Comparison of ENCODE assay signal across 9 mouse cellular contexts in the genomic region with DNA sequence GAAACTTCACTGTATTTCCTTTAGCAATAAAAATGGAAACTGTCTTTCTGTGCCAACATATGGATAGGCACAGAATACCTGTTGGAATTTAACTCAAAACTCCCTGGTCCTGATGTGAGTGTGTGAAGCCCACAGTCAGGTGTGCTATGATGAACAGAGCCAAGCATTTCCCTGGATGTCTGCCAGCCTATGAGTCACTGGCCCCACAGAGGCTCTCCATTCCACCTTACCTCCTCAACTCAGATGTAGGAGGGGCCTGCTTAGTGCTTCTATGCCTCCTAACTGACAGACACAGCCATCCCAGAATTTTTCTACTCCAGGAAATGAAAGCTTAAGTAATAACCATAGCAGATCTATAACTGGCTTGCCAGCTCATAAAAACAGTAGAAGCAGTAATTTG.
"Had no signal": no experiment of that assay in that cellular context is flagged by ENCODE, and none has a peak within 500 bp of the region (broad histone marks: within the 10 kb centered on the region; RNA-seq: fewer than 3 reads in every experiment).

No protein-coding gene starts in this region.

- H3K4me2 ChIP-seq: liver, embryonic 13.5 days; midbrain, embryonic 13.5 days had no signal

- H3K4me3 ChIP-seq: liver, embryonic 13.5 days; midbrain, embryonic 13.5 days had no signal

- H3K27me3 ChIP-seq: liver, embryonic 13.5 days; midbrain, embryonic 13.5 days had no signal

- H3K27ac ChIP-seq: liver, embryonic 13.5 days; midbrain, embryonic 13.5 days; stomach, postnatal 0 days had no signal

- H3K9me3 ChIP-seq: liver, embryonic 13.5 days; midbrain, embryonic 13.5 days had no signal

- H3K36me3 ChIP-seq: liver, embryonic 13.5 days; midbrain, embryonic 13.5 days had no signal

- H3K9ac ChIP-seq: liver, embryonic 13.5 days; liver, postnatal 0 days; midbrain, embryonic 13.5 days had no signal

- DNase-seq: kidney, adult 11 months; kidney, postnatal 10 days; liver; liver, embryonic 13.5 days; liver, postnatal 0 days; lung, postnatal 36 days had no signal

- ATAC-seq: liver, postnatal 0 days; lung, postnatal 0 days; midbrain, embryonic 13.5 days had no signal

- H3K4me1 ChIP-seq: liver, embryonic 13.5 days; midbrain, embryonic 13.5 days had no signal
